Mouse (Mus musculus) heart, postnatal 36 days (tissue): Measurements from ENCODE around the gene Rhog. TPM values are rescaled to one million over a fixed set of nuclear protein-coding genes. Genes with fewer than 3 reads are reported as not detected.

ENCODE experiments used
- DNase-seq, 2 experiments: peaks; one replicate each; pipeline ENCODE4 v3.0.0; 2021 to 2022
- intact Hi-C: fragments of 180-260 bp; cut with DNase I; formaldehyde crosslinking; loops from one replicate; pipeline ENCODE4 v1.15.1; 2025
- total RNA-seq, 2 experiments: library from RNA; stranded (reverse); gene quantifications; 2 replicates each; pipeline ENCODE4 v1.2.3; 2021

Gene Rhog
- total RNA-seq, 2 experiments from 2014 or later: 24.7 to 35.3 TPM

DNA sequence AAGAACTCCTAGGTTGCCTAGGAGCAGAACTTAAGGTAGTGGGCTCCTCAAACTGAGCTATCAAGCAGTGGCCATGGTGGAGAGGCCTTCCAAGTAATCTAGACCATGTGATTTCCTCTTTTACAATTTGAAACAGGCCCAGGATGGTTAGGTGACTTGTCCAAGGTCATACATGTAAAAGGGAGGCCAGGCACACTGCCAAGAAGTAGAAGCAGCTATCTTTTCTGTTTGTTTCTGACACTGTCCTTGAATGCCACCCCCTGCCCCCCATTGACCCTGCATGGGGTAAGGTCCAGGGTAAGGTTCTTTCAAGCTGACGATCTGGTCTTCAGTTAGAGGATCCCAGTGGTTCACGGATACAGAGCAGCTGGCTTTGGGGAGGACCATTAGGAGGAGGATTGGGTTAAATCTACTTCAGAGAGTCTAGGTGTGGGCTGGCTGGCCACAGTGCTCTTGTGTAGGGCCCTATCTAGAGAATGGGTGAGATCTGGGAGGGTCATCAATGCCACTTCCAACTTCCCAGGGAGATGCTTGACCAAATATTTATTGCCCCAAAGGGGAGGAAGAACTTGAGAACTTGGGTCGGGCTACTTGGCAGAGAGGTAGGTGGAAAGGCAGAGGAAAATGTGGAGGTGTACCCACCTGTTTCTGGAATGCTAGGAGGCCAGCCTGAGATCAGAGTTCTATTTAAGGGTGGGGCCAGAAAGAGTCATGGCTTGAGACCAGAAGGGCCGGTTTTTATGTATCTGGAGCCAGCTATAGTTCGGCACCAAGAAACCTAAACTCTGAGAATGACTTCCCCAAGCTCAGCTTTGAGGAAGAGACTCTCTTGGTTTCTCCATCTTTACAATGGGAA is 31.7 kb downstream of the Rhog start:
- no peak for DNase-seq
- intact Hi-C loops: loop anchor here (2.0 kb wide), 2 partner anchors 27 to 31 kb away; no protein-coding TSS in a partner anchor

DNA sequence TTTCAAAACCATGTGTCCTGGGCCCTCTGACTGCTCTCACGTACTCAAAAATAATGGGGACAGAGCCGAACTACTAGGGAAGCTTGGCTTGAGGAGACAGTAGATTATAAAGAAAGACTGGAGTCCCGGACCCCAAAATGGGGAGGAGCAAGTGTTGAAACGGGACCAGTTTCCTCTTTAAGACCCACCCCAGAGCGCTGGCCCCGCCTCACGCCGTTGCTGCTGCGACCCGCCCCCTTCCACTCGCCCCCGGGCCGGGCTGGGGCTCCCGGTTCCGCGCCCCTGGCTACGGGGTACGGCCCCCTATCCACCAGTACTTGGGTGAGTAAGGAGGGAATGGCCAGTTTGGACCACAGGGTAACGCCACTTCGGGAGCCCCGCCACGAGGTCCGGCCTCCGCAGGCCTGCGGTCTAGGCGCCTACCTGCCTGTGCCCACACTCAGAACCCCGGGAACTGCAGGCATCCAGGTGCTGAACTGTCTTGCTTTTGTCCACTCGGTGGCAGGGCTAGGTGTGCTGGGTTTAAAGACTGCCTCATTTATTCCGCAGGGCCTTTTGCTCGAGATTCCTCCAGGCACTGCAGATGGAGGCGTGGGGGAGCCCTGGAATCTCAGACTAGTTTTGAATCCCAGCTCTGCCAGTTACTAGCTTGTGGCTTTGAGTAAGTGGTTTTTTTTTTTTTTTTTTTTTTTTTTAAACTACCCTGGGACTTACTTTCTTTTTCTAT is 32.9 kb downstream of the Rhog start:
- intact Hi-C loops: loop anchor here (2.0 kb wide), 2 partner anchors 28 to 30 kb away; no protein-coding TSS in a partner anchor
- DNase-seq: peak; percentile 77 to 79

DNA sequence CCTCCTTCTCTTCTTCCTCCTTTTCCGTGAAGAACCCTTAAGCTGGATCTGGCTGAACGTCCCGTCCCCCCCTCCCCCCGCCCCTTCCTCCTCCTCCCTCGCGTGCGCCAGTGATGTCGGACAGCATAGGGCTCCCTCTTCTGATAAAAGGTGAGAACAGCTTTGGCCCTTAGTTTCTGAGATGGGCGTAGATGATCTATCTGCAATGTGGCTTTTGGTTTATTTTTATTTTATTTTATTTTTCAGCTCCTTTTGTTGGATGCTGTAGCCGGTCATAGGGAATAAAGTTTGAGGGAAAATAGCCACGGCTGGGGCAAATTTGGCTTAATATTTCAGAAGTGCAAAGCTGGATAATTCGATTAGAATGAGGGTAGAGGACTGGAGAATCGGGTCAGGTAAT is 33.5 kb downstream of the Rhog start:
- no peak for DNase-seq
- intact Hi-C loops: loop anchor here (2.0 kb wide), 2 partner anchors 28 to 30 kb away; no protein-coding TSS in a partner anchor

DNA sequence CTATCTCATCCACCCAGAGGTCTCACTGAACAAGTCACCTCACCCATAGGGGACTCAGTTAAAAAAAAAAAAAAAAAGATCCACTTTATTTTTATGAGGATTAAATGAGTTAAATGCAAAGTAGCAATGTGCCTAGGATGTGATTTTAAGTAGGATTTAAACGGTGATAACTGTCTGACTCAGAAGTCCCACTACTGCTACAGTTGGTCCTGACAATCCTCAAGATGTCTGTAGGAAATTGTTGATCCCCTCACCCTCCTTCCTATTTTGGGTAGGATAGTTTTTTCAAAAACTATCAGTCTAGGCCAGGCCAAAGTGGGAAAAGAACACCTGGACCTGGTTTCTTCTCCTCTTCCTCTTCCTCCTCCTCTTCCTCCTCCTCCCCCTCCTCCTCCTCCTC is 34.0 kb downstream of the Rhog start:
- DNase-seq: no peak
- intact Hi-C loops: loop anchor here (2.0 kb wide), 2 partner anchors 29 kb away; no protein-coding TSS in a partner anchor

DNA sequence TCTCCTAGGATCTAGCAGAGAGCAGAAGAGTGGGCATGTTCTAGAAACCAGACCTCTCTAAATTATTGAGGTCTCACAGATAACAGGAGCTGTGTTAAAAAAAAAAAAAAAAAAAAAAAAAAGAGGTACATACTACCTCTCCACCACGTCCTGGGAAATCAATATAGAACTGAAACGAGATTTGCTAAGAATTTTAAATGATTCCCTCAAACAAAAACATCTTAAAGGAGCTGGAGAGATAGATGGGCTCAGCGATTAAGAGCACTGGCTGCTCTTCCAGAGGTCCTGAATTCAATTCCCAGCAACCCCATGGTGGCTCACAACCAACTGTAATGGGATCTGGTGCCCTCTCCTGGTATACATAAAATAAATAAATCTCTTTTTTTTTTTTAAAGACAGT is 44.8 kb downstream of the Rhog start:
- intact Hi-C loops: no loop called here
- no peak for DNase-seq

DNA sequence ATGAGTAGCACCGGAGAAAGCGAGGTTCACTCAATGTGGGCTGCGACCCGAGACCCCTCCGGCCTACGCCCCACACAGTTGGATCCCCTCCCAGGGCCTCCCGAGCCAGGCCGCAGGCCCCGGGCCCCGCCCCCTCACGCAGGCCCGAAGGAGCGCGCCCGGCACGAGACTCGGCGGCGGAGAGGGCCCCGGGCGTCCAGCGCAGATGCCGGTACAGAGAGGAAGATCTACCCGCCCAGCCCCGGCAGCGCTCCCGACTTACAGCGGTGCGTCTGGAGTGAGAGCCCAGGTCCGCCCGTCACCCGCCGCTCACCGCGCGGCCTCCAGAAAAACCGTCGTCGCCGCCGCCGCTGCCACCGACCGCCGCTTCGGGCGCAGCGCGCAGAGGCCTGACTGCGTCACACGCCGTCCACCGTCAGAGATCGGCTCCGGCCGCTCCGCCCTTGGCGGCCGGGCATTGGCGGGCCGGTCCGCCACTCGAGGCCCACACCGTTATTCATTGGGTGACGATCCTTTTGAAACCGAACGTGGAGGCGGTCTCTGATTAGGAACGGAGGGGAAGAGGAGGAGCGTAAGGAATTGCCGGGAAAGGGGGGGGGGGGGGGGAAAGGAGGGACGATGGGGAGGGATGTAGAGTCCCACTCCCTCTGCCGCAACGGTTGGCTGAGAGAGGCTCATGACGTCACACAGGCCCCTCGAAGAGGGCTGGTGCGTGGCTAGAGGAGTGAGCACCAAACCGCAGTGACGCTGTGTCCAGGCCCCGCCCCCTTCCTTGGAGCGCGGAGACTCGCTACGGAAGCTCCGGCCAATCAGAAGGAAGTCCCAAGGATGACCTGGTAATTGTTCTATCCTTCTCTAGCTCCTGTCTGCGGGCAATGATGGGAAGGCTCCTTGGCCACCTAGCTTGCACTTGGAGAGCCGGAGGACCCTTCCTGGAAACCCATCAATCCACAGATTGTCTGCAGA is 45.8 kb downstream of the Rhog start, which contains the start of the genes Nup98 and Pgap2:
Gene Nup98, minus strand, starts transcription at position 421 of the 966 bp plus-strand sequence.
Gene Pgap2, plus strand, starts transcription at position 453 of the 966 bp plus-strand sequence.
- intact Hi-C loops: loop anchor here (1.0 kb wide), 1 partner anchor 40 kb away; no protein-coding TSS in a partner anchor
- peak; percentile 96 to 98 for DNase-seq

DNA sequence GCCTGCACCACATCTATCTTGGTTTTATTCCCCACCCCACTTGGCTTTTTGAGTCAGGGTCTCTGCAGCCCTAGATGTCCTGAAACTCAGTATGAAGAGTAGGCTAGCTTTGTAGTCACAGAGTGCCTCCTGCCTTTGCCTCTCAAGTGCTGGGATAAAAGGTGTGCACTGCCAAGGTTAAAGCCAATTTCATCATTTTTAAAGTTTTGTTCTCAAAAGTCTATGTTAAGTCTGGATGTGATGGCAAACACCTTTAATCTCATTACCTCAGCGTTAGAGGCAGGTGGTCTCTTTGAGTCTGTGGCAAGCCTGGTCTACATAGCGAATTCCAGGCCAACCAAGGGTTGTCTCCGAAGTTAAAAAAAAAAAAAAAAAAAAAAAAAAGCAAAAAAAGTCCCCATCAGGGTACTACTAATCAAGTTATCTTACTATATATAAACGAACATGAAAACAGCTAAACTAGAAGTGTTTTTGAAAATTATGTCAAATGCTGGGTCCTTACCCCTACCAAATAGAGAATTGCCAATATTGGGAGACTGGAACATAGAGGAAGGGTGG is 47.0 kb downstream of the Rhog start:
- DNase-seq: no peak
- intact Hi-C loops: no loop called here

DNA sequence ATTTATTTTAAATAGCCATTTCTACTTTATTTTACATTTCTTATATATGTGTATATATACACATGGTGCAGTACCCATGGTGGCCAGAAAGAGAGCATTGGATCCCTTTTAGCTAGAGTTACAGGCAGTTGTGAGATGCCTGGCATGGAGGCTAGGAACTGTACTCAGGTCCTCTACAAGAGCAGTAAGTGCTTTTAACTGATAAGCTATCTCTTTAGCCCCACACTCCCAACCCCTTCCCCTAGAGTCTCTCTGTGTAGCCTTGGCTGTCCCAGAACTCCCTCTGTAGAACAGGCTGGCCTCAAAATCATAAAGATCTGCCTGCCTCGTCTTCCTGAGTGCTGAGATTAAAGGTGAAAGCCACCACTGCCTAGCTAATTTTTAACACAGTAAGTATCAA is 50.2 kb downstream of the Rhog start:
- no peak for DNase-seq
- intact Hi-C loops: no loop called here

DNA sequence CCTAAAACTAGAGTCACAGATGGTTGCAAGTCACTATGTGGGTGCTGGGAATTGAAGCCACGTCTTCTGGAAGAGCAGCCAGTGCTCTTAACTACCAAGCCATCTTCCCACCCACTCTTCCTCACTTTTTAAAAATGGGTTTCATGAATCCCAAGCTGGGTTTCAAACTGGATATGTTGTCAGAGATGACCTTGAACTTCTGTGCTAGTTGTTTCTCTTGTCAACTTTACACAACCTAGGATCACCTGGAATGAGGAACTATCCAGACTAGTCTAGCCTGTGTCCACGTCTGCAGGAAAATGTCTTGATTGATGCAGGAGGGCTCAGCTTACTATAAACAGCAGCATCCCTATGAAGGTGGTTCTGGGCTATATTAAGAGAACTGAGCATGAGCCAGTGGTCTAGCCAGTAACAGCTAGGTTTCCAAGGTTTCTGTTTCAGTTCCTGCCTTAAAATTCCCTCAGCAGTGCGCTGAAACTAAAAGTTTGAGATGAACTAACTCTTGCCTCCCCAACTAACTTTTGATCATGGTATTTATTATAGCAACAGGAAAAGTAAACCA is 51.5 kb downstream of the Rhog start:
- DNase-seq: no peak
- intact Hi-C loops: no loop called here

DNA sequence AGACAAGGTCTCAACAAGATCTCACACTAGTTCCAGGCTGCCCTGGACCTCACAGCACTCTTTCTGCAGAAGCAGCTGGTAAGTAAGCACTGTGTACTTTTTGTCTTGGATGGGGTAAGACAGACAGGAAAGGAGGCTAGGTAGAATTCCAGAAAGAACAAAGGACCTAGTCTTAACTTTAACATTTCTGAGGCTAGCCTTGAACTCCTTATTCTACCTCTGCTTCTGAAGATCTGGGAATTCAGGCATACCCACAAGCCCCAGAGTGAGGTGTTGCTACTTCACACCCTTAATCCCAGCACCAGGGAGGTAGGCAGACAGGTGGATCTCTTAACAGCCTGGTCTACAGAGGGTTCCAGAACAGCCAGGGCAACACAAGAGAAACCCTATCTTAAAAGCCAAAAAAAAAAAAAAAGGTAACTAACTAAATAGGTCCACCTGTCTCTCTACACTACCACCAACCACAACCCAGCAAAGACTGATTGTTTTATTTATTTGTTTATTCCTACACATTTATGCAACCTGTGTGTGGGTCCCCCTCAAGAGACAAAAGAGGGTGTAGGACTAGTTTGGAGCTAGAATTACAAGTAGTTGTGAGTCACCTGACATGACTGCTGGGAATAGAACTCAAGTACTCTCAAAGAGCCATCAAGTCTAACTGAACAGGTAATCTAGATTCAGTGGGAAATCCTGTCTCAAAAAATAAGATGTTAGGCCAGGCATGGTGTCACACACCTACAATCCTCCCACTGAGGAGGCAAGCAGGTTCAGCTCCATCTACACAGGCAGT is 54.7 kb downstream of the Rhog start:
- DNase-seq: no peak
- intact Hi-C loops: no loop called here

DNA sequence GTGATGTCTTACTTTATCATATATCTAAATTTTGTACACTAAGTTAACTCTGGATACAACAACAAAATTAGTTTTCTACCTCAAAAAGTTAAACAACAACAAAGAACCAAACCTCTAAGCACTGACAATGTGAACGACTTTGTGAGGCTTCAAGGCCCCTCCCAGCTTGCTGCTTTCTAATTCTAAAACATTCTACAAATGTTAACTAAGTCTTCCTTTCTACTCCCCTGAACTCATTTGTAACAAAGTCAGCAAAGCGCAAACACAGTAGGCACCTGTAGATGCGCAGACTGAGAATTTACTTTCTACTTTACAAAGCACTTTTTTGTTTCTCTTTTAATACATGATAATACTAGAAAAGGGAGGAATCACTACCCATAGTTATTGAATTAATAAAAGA is 55.3 kb downstream of the Rhog start:
- DNase-seq: no peak
- intact Hi-C loops: no loop called here

DNA sequence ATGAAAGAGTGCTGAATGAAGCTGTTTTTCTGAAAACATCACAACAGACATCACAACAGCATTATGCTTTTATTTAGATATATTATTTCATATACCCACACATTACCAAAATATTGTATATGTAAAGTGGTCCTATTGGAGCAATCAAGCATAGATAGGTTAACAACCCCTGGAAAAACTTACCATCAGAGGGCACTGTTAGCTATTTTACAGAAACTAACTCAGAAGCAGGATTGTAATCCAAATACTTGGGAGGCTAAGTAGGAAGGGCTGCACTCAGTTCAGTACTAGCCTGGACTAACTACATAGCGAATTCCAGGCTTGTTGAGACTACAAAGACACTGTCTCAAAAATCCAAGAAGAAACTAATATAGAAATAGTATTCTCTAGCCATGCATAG is 63.5 kb downstream of the Rhog start:
- intact Hi-C loops: loop anchor here (2.0 to 5.0 kb wide), 3 partner anchors 30 to 225 kb away; no protein-coding TSS in a partner anchor
- DNase-seq: no peak

Other genes with a start within 250 kb of the Rhog start
- gene Il18bp, start 237.4 kb downstream of the Rhog start, total RNA-seq: 1 to 10 TPM; 7.3 to 8.6 TPM
- 10 to 100 TPM; 20.3 to 26.3 TPM for gene Rnf121, start 190.6 kb downstream of the Rhog start, total RNA-seq
- gene Xndc1, start 190.5 kb downstream of the Rhog start, total RNA-seq: 1 to 10 TPM; 5.6 to 8.2 TPM
- gene Xntrpc, start 190.3 kb downstream of the Rhog start, total RNA-seq: under 1 TPM; 0.27 to 0.94 TPM
- gene Trpc2, start 172.9 kb downstream of the Rhog start, total RNA-seq: under 1 TPM; 0.28 to 0.70 TPM
- 100 to 1,000 TPM; 282 to 343 TPM for gene Art1, start 154.3 kb downstream of the Rhog start, total RNA-seq
- 10 to 100 TPM; 15.3 to 28.1 TPM for gene Art5, start 146.6 kb downstream of the Rhog start, total RNA-seq
- not detected for gene Chrna10, start 139.2 kb downstream of the Rhog start, total RNA-seq
- 10 to 100 TPM; 31.0 to 31.8 TPM for gene Nup98, start 45.9 kb downstream of the Rhog start, total RNA-seq
- gene Pgap2, start 45.8 kb downstream of the Rhog start, total RNA-seq: 10 to 100 TPM; 67.3 to 73.6 TPM
- gene Stim1, start 11.8 kb upstream of the Rhog start, total RNA-seq: 10 to 100 TPM; 21.8 to 29.7 TPM
- gene Rrm1, start 185.6 kb upstream of the Rhog start, total RNA-seq: 10 to 100 TPM in 1 of 2 experiments, 1 to 10 TPM in 1; 9.6 to 10.9 TPM
- gene Olfr543, start 225.6 kb upstream of the Rhog start, total RNA-seq: not detected
- gene Olfr544, start 232.3 kb upstream of the Rhog start, total RNA-seq: not detected
- not detected for gene Olfr545, start 243.5 kb upstream of the Rhog start, total RNA-seq